Mouse (Mus musculus) forebrain, postnatal 0 days (tissue): ENCODE data around the gene Stat3. TPM values are rescaled to one million over a fixed set of nuclear protein-coding genes. Genes with fewer than 3 reads are reported as not detected.

ENCODE experiments used
- ATAC-seq: fragments of 200-750 bp; cut with Nextera tagmentation; 2 replicates; pipeline ENCODE4 v1.8.0; 2017; ENCODE audit warnings: mild to moderate bottlenecking, moderate library complexity
- DNase-seq: peaks from one replicate; pipeline ENCODE4 v3.0.0-alpha.2; 2015
- H3K27ac ChIP-seq: fragments of 300-500 bp; sonication (generic); 2 replicates; pipeline ENCODE4 v1.5.1; 2014; ENCODE audit warnings: low read depth, mild to moderate bottlenecking, antibody characterized with exemption, low read length, moderate library complexity, mixed read lengths
- H3K27me3 ChIP-seq: fragments of 300-500 bp; sonication (generic); 2 replicates; pipeline ENCODE4 v1.6.1; 2014; ENCODE audit warnings: mild to moderate bottlenecking, low read length, mixed read lengths; ENCODE audit not compliant: insufficient read depth
- H3K36me3 ChIP-seq: fragments of 300-500 bp; sonication (generic); 2 replicates; pipeline ENCODE4 v1.6.1; 2014; ENCODE audit warnings: mild to moderate bottlenecking, moderate library complexity; ENCODE audit not compliant: insufficient read depth
- H3K4me1 ChIP-seq: fragments of 300-500 bp; sonication (generic); 2 replicates; pipeline ENCODE4 v1.6.1; 2014; ENCODE audit warnings: antibody characterized with exemption; ENCODE audit not compliant: insufficient read depth
- H3K4me2 ChIP-seq: fragments of 300-500 bp; sonication (generic); 2 replicates; pipeline ENCODE4 v1.6.1; 2014; ENCODE audit warnings: low read depth, mild to moderate bottlenecking, moderate library complexity
- H3K4me3 ChIP-seq: fragments of 300-500 bp; sonication (generic); 2 replicates; pipeline ENCODE4 v1.5.1; 2014; ENCODE audit warnings: low read depth, low read length, mixed read lengths
- H3K9ac ChIP-seq: fragments of 300-500 bp; sonication (generic); 2 replicates; pipeline ENCODE4 v1.6.1; 2014; ENCODE audit warnings: mild to moderate bottlenecking
- H3K9me3 ChIP-seq: fragments of 300-500 bp; sonication (generic); 2 replicates; pipeline ENCODE4 v1.6.1; 2016; ENCODE audit warnings: low read length
- CTCF ChIP-seq: sonication (generic); IDR thresholded peaks from 2 replicates; pipeline ENCODE4 v1.5.1; 2016; ENCODE audit warnings: antibody characterized with exemption, control low read depth, low read depth
- WGBS: fragments of 180-500 bp; shearing (Covaris S2); extraction: QIAGEN DNeasy Blood & Tissue Kit; methylation state at CpG from one replicate; pipeline ENCODE4 v1.1.7; 2014; 5-methylcytosine and 5-hydroxymethylcytosine counted together
- polyA plus RNA-seq: library from polyadenylated mRNA; unstranded; fragments of >200 nt; fragmentation: Nextera tagmentation; extraction: Ambion mirVana; gene quantifications from 2 replicates; pipeline ENCODE4 v1.2.1, GENCODE M21; 2015
- total RNA-seq: library from RNA; depleted of rRNA; stranded (reverse); fragments of >200 nt; gene quantifications from 2 replicates; pipeline ENCODE4 v1.2.3, GENCODE M21; 2014

Stat3 gene
- total and polyA plus RNA-seq, 2 experiments from 2014 or later = 31.2 to 42.5 TPM

GRCm38 (mm10) chr11:100969744-100970556 lies 30.6 kb upstream of the Stat3 start:
- Histone ChIP-seq H3K36me3 (no peaks in the 10 kb centered on the region), H3K4me2 (peak overlapping the region; percentile 50), H3K4me3 (peak overlapping the region; percentile 34), H3K9me3 (no peaks in the 10 kb centered on the region), H3K27me3 (peaks cover 66% of the 10 kb centered on the region), H3K4me1 (peaks cover 6% of the 10 kb centered on the region; the same call in 1 of the 2 replicates), H3K9ac (peak overlapping the region; percentile 28; the same call in 1 of the 2 replicates), H3K27ac (no peak overlapping the region)
- WGBS = under 1% methylated on average over 65 of the region's 65 CpGs
- TF ChIP-seq CTCF = no peak
- DNase-seq = no peak
- no peak; the same call in 1 of the 2 replicates for ATAC-seq

GRCm38 (mm10) chr11:100969189-100969743 lies 29.9 kb upstream of the Stat3 start:
- Histone ChIP-seq H3K4me3 (peak overlapping the region; percentile 34), H3K4me1 (peaks cover 6% of the 10 kb centered on the region; the same call in 1 of the 2 replicates), H3K4me2 (peak overlapping the region; percentile 50), H3K27me3 (peaks cover 66% of the 10 kb centered on the region), H3K27ac (no peak overlapping the region), H3K36me3 (no peaks in the 10 kb centered on the region), H3K9me3 (no peaks in the 10 kb centered on the region), H3K9ac (0 out of 2 replicates have a peak overlapping the region, but pooled peaks have one; percentile 14)
- WGBS = 10% methylated on average over 33 of the region's 35 CpGs
- ATAC-seq (no peak), DNase-seq (no peak)
- no peak for TF ChIP-seq CTCF

GRCm38 (mm10) chr11:100968501-100968900 lies 29.2 kb upstream of the Stat3 start:
- no peak overlapping the region for H3K27ac ChIP-seq
- no peak overlapping the region for H3K9ac ChIP-seq
- no peak for DNase-seq
- WGBS = 79% methylated on average over 5 of the region's 5 CpGs
- H3K4me2 ChIP-seq = no peak overlapping the region
- H3K4me3 ChIP-seq = no peak overlapping the region
- H3K36me3 ChIP-seq = no peaks in the 10 kb centered on the region
- ATAC-seq = no peak
- no peaks in the 10 kb centered on the region for H3K9me3 ChIP-seq
- H3K4me1 ChIP-seq = peaks cover 6% of the 10 kb centered on the region; the same call in 1 of the 2 replicates
- no peak for TF ChIP-seq CTCF
- peaks cover 66% of the 10 kb centered on the region for H3K27me3 ChIP-seq

- DNase-seq = no peak
- Histone ChIP-seq H3K27ac (no peak overlapping the region), H3K9ac (no peak overlapping the region), H3K36me3 (no peaks in the 10 kb centered on the region), H3K9me3 (no peaks in the 10 kb centered on the region), H3K4me3 (no peak overlapping the region), H3K4me1 (peaks cover 6% of the 10 kb centered on the region; the same call in 1 of the 2 replicates), H3K4me2 (no peak overlapping the region), H3K27me3 (peaks cover 61% of the 10 kb centered on the region)
- ATAC-seq = no peak
- WGBS = 87% methylated on average over 5 of the region's 5 CpGs
- no peak for TF ChIP-seq CTCF
Observed at GRCm38 (mm10) chr11:100967881-100968420, 28.6 kb upstream of the Stat3 start.

- Histone ChIP-seq H3K4me1 (peaks cover 6% of the 10 kb centered on the region; the same call in 1 of the 2 replicates), H3K9me3 (no peaks in the 10 kb centered on the region), H3K9ac (no peak overlapping the region), H3K36me3 (no peaks in the 10 kb centered on the region), H3K4me3 (no peak overlapping the region), H3K4me2 (no peak overlapping the region), H3K27ac (no peak overlapping the region), H3K27me3 (peaks cover 55% of the 10 kb centered on the region)
- no peak for TF ChIP-seq CTCF
- no peak for ATAC-seq
- WGBS = 69% methylated on average over 5 of the region's 5 CpGs
- no peak for DNase-seq
Observed at GRCm38 (mm10) chr11:100967376-100967775, 28.0 kb upstream of the Stat3 start.

- Histone ChIP-seq H3K4me1 (peaks cover 6% of the 10 kb centered on the region; the same call in 1 of the 2 replicates), H3K4me3 (no peak overlapping the region), H3K9ac (no peak overlapping the region), H3K36me3 (no peaks in the 10 kb centered on the region), H3K9me3 (no peaks in the 10 kb centered on the region), H3K27me3 (peaks cover 40% of the 10 kb centered on the region), H3K4me2 (no peak overlapping the region), H3K27ac (no peak overlapping the region)
- 75% methylated on average over 6 of the region's 6 CpGs for WGBS
- ATAC-seq = no peak
- DNase-seq = no peak
- no peak for TF ChIP-seq CTCF
Observed at GRCm38 (mm10) chr11:100965760-100966159, 26.4 kb upstream of the Stat3 start.
